Mouse (Mus musculus) 416B (cell line): Measurements from ENCODE around the gene Med15.

Experiments
- DNase-seq: peaks from one replicate; pipeline ENCODE4 v3.0.0; 2011; ENCODE audit warnings: low read depth

Gene Med15

GRCm38 (mm10) chr16:17732431-17732830, 260 bp downstream of the Med15 start:
- no peak for DNase-seq

- DNase-seq: peak; percentile 24
These were observed 670 bp downstream of the Med15 start for GRCm38 (mm10) chr16:17732021-17732420.

DNA sequence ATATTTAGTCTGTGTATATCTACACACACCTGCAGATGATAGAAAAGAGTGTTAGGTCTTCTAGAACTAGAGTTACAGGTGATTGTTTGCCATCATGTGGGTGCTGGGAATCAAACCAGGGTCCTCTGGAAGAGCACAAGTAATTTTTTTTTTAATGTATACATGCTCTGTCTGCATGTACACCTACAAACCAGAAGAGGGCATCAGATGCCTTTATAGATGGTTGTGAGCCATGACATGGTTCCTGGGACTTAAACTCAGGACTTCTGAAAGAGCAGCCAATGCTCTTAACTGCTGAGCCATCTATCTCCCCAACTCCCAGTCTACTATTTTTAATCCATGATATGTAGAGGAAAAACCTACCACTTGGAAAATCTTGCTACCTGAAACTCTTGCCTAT, 2.7 kb downstream of the Med15 start:
- peak; percentile 68 for DNase-seq

DNA sequence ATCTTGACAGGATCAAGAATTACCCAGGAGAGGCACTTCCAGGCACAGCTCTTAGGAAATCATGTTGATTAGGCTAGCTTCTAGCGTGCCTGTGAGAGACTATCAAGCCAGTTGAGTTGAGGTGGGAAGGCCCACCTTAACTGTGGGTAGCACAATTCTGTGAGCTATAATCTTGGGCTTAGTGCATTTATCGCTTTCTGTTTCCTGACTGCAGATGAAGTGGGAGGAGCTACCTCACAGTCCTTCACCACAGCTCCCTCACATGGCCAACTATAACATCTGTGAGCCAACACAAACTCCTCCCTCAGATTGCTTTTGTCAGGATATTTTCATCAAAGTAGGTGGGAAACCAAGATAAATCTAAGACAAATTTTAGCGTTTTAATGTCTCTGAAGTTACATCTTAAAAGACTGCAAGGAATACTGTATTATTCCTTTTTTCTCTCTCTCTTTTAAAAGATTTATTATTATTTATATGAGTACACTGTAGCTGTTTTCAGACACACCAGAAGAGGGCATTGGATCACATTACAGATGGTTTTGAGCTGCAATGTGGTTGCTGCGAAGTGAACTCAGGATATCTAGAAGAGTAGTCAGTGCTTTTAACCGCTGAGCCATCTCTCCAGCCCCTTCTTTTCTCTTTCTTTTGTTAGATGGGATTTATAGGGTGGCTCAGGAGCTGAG, 5.4 kb downstream of the Med15 start:
- DNase-seq: peak; percentile 84

DNA sequence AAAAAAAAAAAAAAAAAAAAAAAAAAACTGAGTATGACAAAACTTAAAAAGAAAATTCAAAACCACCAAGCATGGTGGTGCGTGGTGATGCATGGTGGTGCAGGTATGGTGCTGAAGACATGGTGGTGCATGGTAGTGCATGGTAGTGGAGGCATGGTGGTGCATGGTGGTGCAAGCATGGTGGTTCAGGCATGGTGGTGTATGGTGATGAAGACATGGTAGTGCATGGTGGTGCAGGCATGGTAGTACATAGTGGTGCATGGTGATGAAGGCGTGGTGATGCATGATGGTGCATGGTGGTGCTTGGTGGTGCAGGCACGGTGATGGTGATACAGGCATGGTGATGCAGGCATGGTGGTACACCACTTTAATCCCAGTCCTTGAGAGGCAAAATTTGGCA, 8.2 kb downstream of the Med15 start:
- no peak for DNase-seq

- DNase-seq: no peak
These were observed 9.4 kb downstream of the Med15 start for GRCm38 (mm10) chr16:17723325-17723626.

- peak; percentile 94 for DNase-seq
These were observed 10.0 kb downstream of the Med15 start for GRCm38 (mm10) chr16:17722461-17723324.

GRCm38 (mm10) chr16:17721822-17722460, 10.8 kb downstream of the Med15 start:
- no peak for DNase-seq

GRCm38 (mm10) chr16:17721114-17721808, 11.4 kb downstream of the Med15 start:
- DNase-seq: peak; percentile 34

DNA sequence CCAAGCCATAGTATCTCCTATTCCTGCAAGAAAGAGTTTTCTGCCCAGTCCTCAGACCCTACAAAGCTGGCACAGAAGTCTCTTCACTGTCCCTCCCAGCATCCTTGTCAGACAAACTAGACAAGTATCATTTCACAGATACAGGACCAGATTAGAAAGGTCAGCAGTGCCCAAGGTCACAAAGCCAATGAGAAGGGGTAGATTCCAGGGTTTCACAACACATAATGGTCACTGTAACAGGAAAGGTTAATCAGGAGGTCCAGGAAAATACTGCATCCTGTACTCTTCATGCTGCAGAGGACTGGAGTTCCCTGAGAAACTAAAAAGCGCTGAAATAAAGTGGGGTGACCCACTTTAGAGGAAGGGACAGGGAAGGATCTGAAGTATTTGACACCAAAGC, 14.9 kb downstream of the Med15 start:
- no peak for DNase-seq

DNA sequence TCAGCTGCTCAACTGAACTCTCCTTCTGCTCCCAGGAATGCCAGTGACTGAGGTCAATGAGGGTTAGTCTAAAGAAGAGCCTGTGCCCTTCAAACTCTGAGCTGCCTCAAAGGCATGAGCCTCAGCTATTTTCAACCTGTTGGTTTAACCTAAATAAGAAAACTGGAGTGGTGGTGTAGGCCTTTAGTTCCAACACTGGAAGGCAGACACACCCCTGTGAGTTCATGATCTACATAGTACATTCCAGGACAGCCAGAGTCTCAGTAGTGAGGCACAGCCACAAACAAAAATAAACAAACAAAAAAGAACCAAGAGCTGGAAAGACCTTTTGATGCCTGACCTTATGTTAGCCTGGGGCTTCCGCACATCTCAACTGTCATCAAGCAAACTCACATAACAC, 25.1 kb downstream of the Med15 start:
- no peak for DNase-seq

GRCm38 (mm10) chr16:17701043-17701405, 31.7 kb downstream of the Med15 start:
- no peak for DNase-seq

- DNase-seq: no peak
These were observed 32.2 kb downstream of the Med15 start for GRCm38 (mm10) chr16:17700386-17701042.

- no peak for DNase-seq
These were observed 37.8 kb downstream of the Med15 start for GRCm38 (mm10) chr16:17694860-17695259.

DNA sequence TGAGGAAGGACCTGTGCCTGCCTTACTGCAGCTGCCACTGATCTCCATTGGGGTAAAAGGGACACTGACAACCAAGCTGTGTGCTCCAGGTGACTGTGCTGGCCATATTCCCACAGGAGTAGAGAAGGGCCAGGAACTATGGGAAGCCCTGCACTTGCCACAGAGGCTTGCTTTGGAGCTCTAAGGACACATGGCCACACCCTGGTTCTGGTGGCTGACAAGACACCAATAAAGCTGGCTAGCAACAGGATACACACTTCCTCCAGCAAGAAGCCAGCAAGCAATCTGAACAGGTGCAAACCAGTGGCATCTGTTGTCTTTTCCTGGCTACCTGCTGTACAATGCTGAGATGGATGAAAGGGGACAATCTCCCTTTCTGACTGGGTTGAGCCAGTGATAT, 62.8 kb downstream of the Med15 start:
- no peak for DNase-seq

GRCm38 (mm10) chr16:17665568-17665967, 67.1 kb downstream of the Med15 start:
- DNase-seq: no peak

GRCm38 (mm10) chr16:17656212-17656871, 76.3 kb downstream of the Med15 start:
- DNase-seq: no peak

DNA sequence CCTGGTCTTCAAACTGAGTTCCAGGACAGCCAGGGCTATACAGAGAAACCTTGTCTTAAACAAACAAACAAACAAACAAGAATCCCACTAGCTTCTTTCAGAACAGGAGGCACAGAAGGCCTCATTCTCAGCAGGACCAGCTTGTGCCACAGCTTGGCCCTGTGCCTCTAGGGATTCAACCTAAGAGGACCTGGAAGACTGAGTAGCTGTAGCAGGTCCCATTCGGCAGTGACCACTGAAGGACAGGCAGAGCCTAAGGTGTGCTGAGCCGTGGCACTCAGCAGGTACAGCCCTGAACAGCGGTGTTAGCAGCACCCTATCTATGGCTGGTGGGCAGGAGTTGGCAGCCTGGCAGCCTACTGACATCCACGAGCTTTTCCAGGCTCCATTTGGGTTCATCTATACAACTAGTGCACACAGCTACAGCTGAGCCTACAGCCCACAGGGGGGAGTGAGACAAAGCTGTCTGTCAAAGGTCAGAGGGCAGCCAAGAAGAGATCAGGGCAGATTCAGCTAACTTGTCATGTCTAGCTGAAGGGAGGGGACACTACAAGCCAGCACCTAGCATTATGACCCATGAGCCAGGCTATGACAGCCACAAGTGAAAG, 78.4 kb downstream of the Med15 start:
- DNase-seq: no peak

DNA sequence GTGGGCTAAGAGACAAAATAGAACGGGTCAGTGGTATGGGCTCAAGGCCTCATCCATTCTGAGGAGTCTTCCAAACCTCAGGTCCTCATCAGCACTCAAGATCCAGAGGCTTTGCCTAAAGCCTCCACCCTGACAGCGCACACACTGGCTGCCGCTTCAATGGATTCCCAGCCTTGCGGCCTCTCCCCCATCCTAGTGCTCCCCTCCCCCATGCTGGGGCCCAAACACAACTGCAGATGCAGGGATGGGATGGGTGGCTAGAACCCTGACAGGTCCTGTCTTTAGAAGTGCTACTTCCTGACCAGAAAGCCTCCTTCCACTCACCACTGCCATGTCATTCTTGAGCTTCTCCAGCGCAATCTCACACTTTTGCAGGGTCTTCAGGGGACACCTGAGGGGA, 79.1 kb downstream of the Med15 start:
- DNase-seq: no peak

GRCm38 (mm10) chr16:17652607-17653006, 80.1 kb downstream of the Med15 start:
- DNase-seq: peak; percentile 14

GRCm38 (mm10) chr16:17650711-17651110, 82.0 kb downstream of the Med15 start:
- no peak for DNase-seq
